Mouse (Mus musculus): ENCODE data around the gene Olfr147. TPM values are rescaled to one million over a fixed set of nuclear protein-coding genes. Genes with fewer than 3 reads are reported as not detected.

The Olfr147 gene
- polyA plus RNA-seq (2012; rRNA removed; ENCODE audit: low replicate concordance) = not detected in 2 replicates

DNA sequence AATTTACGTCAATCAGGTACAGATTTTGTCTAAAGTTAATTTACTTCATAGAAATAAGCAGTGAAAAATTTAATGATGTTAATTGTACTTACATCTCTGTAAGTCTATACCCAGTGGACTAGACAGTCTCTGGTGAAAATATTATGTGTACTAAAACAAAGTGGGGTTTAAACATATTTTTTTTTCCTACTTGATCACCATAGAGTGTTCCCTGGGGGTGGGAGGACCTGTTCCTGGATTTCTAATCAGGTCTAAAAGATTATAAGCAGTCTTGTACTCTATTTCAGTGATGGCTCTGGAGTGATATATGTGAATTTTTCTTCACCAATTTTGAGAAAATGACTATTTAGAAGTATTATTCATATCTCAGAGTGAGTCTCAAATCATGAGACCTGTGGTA is at the start of gene Olfr147:
Olfr147 (plus strand) TSS at position 301 of the 400 bp plus-strand sequence.

DNA sequence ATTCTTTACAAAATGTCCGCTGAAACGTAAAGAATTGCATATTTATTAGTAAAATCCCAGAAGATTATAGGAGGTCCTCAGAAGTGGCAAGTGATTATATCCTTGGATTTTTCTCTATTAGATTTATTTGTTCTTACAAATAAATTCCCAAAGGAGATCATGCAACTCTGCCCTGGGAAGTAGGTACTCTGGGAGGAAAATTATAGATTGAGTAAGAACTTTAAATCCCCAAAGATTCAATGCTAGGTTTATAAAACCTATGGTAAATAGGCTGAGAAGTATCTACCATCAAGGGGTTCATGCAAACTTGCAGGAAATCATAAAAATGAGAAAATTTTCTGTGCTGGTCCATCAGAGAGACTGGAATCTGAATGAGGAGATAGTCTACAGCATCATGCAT is 34.9 kb upstream of the Olfr147 start, which contains the start of gene Olfr250:
Olfr250 (plus strand) TSS at position 301 of the 400 bp plus-strand sequence.

DNA sequence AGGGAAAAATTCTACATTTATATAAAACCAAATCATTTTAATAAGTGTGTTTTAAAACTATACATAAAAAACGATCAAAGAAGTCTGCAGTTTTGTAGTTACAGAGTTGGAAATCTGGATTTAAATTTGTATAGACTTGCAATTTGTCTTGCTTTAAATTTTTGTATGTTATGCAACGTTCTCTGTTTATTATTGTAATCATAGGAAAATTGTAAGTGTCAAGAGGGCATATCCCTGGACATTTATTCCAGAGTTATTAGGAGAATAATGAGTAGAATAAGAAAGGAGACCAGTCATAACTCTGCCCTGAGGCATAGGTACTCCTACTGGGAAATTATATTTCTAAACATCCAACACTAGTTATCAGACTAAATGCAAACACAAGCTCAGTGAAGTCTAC is 24.7 kb upstream of the Olfr147 start, which contains the start of gene Olfr251:
Olfr251 (plus strand) TSS at position 301 of the 400 bp plus-strand sequence.

DNA sequence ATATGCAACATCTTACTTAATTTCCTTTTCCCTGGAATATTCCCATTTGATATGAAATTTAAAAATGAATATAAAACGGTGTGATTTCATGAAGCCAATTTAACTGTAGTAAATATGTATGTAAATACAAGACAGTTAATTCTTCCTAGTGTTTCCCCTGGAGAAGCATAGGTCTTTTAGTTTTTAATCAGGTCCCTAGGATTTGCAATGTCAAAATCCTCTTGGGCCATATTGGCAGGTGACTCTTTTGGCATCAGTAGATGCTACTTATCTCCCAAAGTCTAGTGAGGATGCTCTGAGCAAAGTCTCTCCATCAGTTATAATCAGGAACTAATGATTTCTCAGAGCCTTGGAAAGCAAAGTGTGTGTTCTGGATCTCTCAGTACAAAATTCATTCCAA is 27.7 kb downstream of the Olfr147 start, which contains the start of gene Olfr901:
Olfr901 (plus strand) TSS at position 301 of the 400 bp plus-strand sequence.

DNA sequence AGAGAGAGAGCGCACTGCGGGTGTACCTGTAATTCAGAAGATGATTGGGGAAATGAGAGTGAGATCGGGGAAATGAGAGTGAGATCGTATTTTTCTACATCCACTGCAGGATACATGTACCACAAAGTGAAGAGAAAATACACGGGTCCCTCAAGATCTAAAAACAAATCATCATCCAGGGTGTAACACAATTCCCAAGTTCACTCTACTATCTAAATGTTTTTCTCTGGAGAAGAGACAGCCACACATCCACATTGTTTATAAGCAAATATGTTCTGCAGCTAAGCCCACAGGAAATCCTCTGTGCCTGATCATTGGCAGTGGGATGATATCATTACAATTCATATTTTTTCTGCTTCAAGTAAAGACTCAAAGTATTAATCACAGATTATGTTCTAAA is 45.9 kb downstream of the Olfr147 start, which contains the start of gene Olfr902:
Olfr902 (plus strand) TSS at position 301 of the 400 bp plus-strand sequence.

Other genes starting within 250 kb of the Olfr147 start
- not detected in 2 replicates for gene Olfr891, start 220.9 kb upstream of the Olfr147 start, polyA plus RNA-seq (2012; rRNA removed; ENCODE audit: low replicate concordance)
- gene Olfr893, start 193.3 kb upstream of the Olfr147 start, polyA plus RNA-seq (2012; rRNA removed; ENCODE audit: low replicate concordance) = not detected in 2 replicates
- not detected in 2 replicates for gene Olfr894, start 183.6 kb upstream of the Olfr147 start, polyA plus RNA-seq (2012; rRNA removed; ENCODE audit: low replicate concordance)
- not detected in 2 replicates for gene Olfr143, start 148.9 kb upstream of the Olfr147 start, polyA plus RNA-seq (2012; rRNA removed; ENCODE audit: low replicate concordance)
- gene Olfr895, start 133.8 kb upstream of the Olfr147 start, polyA plus RNA-seq (2012; rRNA removed; ENCODE audit: low replicate concordance) = not detected in 2 replicates
- gene Olfr896-ps1, start 110.6 kb upstream of the Olfr147 start, polyA plus RNA-seq (2012; rRNA removed; ENCODE audit: low replicate concordance) = not detected in 2 replicates
- not detected in 2 replicates for gene Olfr25, start 72.6 kb upstream of the Olfr147 start, polyA plus RNA-seq (2012; rRNA removed; ENCODE audit: low replicate concordance)
- gene Olfr898, start 53.3 kb upstream of the Olfr147 start, polyA plus RNA-seq (2012; rRNA removed; ENCODE audit: low replicate concordance) = not detected in 2 replicates
- not detected in 2 replicates for gene Olfr250, start 34.8 kb upstream of the Olfr147 start, polyA plus RNA-seq (2012; rRNA removed; ENCODE audit: low replicate concordance)
- gene Olfr251, start 24.6 kb upstream of the Olfr147 start, polyA plus RNA-seq (2012; rRNA removed; ENCODE audit: low replicate concordance) = not detected in 2 replicates
- not detected in 2 replicates for gene Olfr901, start 27.8 kb downstream of the Olfr147 start, polyA plus RNA-seq (2012; rRNA removed; ENCODE audit: low replicate concordance)
- gene Olfr902, start 46.0 kb downstream of the Olfr147 start, polyA plus RNA-seq (2012; rRNA removed; ENCODE audit: low replicate concordance) = not detected in 2 replicates
- not detected in 2 replicates for gene Olfr904, start 61.4 kb downstream of the Olfr147 start, polyA plus RNA-seq (2012; rRNA removed; ENCODE audit: low replicate concordance)
- gene Olfr905, start 69.4 kb downstream of the Olfr147 start, polyA plus RNA-seq (2012; rRNA removed; ENCODE audit: low replicate concordance) = not detected in 2 replicates
- gene Olfr906, start 85.4 kb downstream of the Olfr147 start, polyA plus RNA-seq (2012; rRNA removed; ENCODE audit: low replicate concordance) = not detected in 2 replicates
- gene Olfr907, start 94.1 kb downstream of the Olfr147 start, polyA plus RNA-seq (2012; rRNA removed; ENCODE audit: low replicate concordance) = not detected in 2 replicates
- gene Olfr911-ps1, start 119.9 kb downstream of the Olfr147 start, polyA plus RNA-seq (2012; rRNA removed; ENCODE audit: low replicate concordance) = not detected in 2 replicates
- not detected in 2 replicates for gene Olfr910, start 136.2 kb downstream of the Olfr147 start, polyA plus RNA-seq (2012; rRNA removed; ENCODE audit: low replicate concordance)
- not detected in 2 replicates for gene Olfr912, start 178.5 kb downstream of the Olfr147 start, polyA plus RNA-seq (2012; rRNA removed; ENCODE audit: low replicate concordance)
- gene Olfr913, start 191.1 kb downstream of the Olfr147 start, polyA plus RNA-seq (2012; rRNA removed; ENCODE audit: low replicate concordance) = not detected in 2 replicates
- not detected in 2 replicates for gene Olfr914, start 203.4 kb downstream of the Olfr147 start, polyA plus RNA-seq (2012; rRNA removed; ENCODE audit: low replicate concordance)

Measured in mammary gland, adult 2 months (tissue).